Mouse (Mus musculus) E14TG2a.4 (cell line): ENCODE results near the gene Rpl29.

Source experiments
- H3K27me3 ChIP-seq: 2 replicates; pipeline ENCODE4 v1.6.1; 2014; ENCODE audit warnings: low read length, control low read depth; ENCODE audit not compliant: insufficient read depth
- H3K36me3 ChIP-seq: 2 replicates; pipeline ENCODE4 v1.6.1; 2014; ENCODE audit warnings: low read length, control low read depth; ENCODE audit not compliant: insufficient read depth
- H3K4me1 ChIP-seq: replicated peaks from 2 replicates; pipeline ENCODE4 v1.6.1; 2014; ENCODE audit warnings: low read depth, low read length, control low read depth
- H3K4me3 ChIP-seq: replicated peaks from 2 replicates; pipeline ENCODE4 v1.5.1; 2014; ENCODE audit warnings: mild to moderate bottlenecking, low read length
- H3K9me3 ChIP-seq: 2 replicates; pipeline ENCODE4 v1.6.1; 2014; ENCODE audit warnings: low read length, control low read depth
- CTCF ChIP-seq: conservative IDR thresholded peaks from 2 replicates; pipeline ENCODE4 v1.5.1; 2014; ENCODE audit warnings: low read length
- NANOG ChIP-seq: IDR thresholded peaks from 2 replicates; pipeline ENCODE4 v1.6.1; 2014; ENCODE audit warnings: borderline replicate concordance, low read length, mixed read lengths
- POU5F1 ChIP-seq: IDR thresholded peaks from 2 replicates; pipeline ENCODE4 v1.6.1; 2014; ENCODE audit warnings: low read length, borderline replicate concordance

Gene Rpl29

GRCm38 (mm10) chr9:106429221-106430014 is at the start of gene Rpl29:
Gene Rpl29, plus strand, starts transcription at chr9:106429454.
- Histone ChIP-seq H3K36me3 (peaks cover 44% of the 10 kb centered on the region), H3K9me3 (no peaks in the 10 kb centered on the region), H3K27me3 (no peaks in the 10 kb centered on the region), H3K4me3 (peak within 1 kb of the TSS; percentile 96), H3K4me1 (peaks cover 40% of the 10 kb centered on the region)
- TF ChIP-seq POU5F1, result no peak
- no peak for TF ChIP-seq NANOG
- TF ChIP-seq CTCF, result no peak

GRCm38 (mm10) chr9:106386181-106386864 is 42.9 kb upstream of the Rpl29 start:
- TF ChIP-seq POU5F1 (no peak), NANOG (no peak), CTCF (no peak)
- H3K4me1 ChIP-seq, result peaks cover 35% of the 10 kb centered on the region
- H3K36me3 ChIP-seq, result no peaks in the 10 kb centered on the region
- peaks cover 36% of the 10 kb centered on the region for H3K27me3 ChIP-seq
- H3K9me3 ChIP-seq, result no peaks in the 10 kb centered on the region
- H3K4me3 ChIP-seq, result peak overlapping the region; percentile 52

- H3K9me3 ChIP-seq, result no peaks in the 10 kb centered on the region
These were observed 36.3 kb upstream of the Rpl29 start for GRCm38 (mm10) chr9:106392828-106393527.

GRCm38 (mm10) chr9:106393548-106393947 is 35.7 kb upstream of the Rpl29 start:
- peak overlapping the region; percentile 50 for H3K4me3 ChIP-seq
- H3K36me3 ChIP-seq, result no peaks in the 10 kb centered on the region
- peaks cover 11% of the 10 kb centered on the region for H3K4me1 ChIP-seq
- no peaks in the 10 kb centered on the region for H3K9me3 ChIP-seq
- TF ChIP-seq CTCF (no peak), NANOG (no peak), POU5F1 (no peak)
- 0 out of 2 replicates have a peak, but pooled peaks cover 2% of the 10 kb centered on the region for H3K27me3 ChIP-seq

More at GRCm38 (mm10) chr9:106392828-106393527, 36.3 kb upstream of the Rpl29 start:
- Histone ChIP-seq H3K4me1 (peaks cover 11% of the 10 kb centered on the region), H3K27me3 (0 out of 2 replicates have a peak, but pooled peaks cover 4% of the 10 kb centered on the region), H3K36me3 (no peaks in the 10 kb centered on the region), H3K4me3 (peak overlapping the region; percentile 50)
- TF ChIP-seq CTCF (no peak), POU5F1 (no peak), NANOG (no peak)

GRCm38 (mm10) chr9:106394649-106395602 is 34.3 kb upstream of the Rpl29 start:
- no peaks in the 10 kb centered on the region for H3K9me3 ChIP-seq
- 0 out of 2 replicates have a peak, but pooled peaks cover 2% of the 10 kb centered on the region for H3K27me3 ChIP-seq
- no peak overlapping the region for H3K4me3 ChIP-seq
- no peaks in the 10 kb centered on the region for H3K36me3 ChIP-seq
- H3K4me1 ChIP-seq, result peaks cover 11% of the 10 kb centered on the region
- no peak for TF ChIP-seq POU5F1
- no peak for TF ChIP-seq CTCF
- no peak for TF ChIP-seq NANOG

GRCm38 (mm10) chr9:106397733-106398132 is 31.5 kb upstream of the Rpl29 start:
- H3K4me1 ChIP-seq, result peaks cover 9% of the 10 kb centered on the region
- no peak overlapping the region for H3K4me3 ChIP-seq
- TF ChIP-seq POU5F1 (no peak), CTCF (no peak), NANOG (no peak)
- H3K36me3 ChIP-seq, result no peaks in the 10 kb centered on the region
- 0 out of 2 replicates have a peak, but pooled peaks cover 7% of the 10 kb centered on the region for H3K27me3 ChIP-seq
- H3K9me3 ChIP-seq, result no peaks in the 10 kb centered on the region

- TF ChIP-seq CTCF (no peak), NANOG (no peak)
- H3K27me3 ChIP-seq, result peaks cover 10% of the 10 kb centered on the region; the same call in 1 of the 2 replicates
- no peaks in the 10 kb centered on the region; the same call in 1 of the 2 replicates for H3K4me1 ChIP-seq
These were observed 30.5 kb upstream of the Rpl29 start for GRCm38 (mm10) chr9:106398667-106399311.

More at GRCm38 (mm10) chr9:106398667-106399311, 30.5 kb upstream of the Rpl29 start:
- no peak overlapping the region for H3K4me3 ChIP-seq
- no peaks in the 10 kb centered on the region for H3K9me3 ChIP-seq
- no peaks in the 10 kb centered on the region for H3K36me3 ChIP-seq
